Mouse (Mus musculus): ENCODE results near the gene Ncor2.

Gene Ncor2

GRCm38 (mm10) chr5:125170107-125170842 lies 8.7 kb downstream of the Ncor2 start:
- no peak for DNase-seq (ENCODE audit: low read depth)

GRCm38 (mm10) chr5:125168101-125168500 lies 10.9 kb downstream of the Ncor2 start:
- DNase-seq (ENCODE audit: low read depth) = no peak

GRCm38 (mm10) chr5:125167524-125167923 lies 11.5 kb downstream of the Ncor2 start:
- DNase-seq (ENCODE audit: low read depth) = no peak

- DNase-seq (ENCODE audit: low read depth) = no peak
These were observed 13.0 kb downstream of the Ncor2 start for GRCm38 (mm10) chr5:125165993-125166392.

GRCm38 (mm10) chr5:125164465-125165167 lies 14.4 kb downstream of the Ncor2 start:
- DNase-seq (ENCODE audit: low read depth) = no peak

- DNase-seq (ENCODE audit: low read depth) = no peak
These were observed 15.5 kb downstream of the Ncor2 start for GRCm38 (mm10) chr5:125163441-125164050.

GRCm38 (mm10) chr5:125162461-125162860 lies 16.6 kb downstream of the Ncor2 start:
- DNase-seq (ENCODE audit: low read depth) = no peak

GRCm38 (mm10) chr5:125159804-125160405 lies 19.1 kb downstream of the Ncor2 start:
- DNase-seq (ENCODE audit: low read depth) = no peak

- DNase-seq (ENCODE audit: low read depth) = no peak
These were observed 19.7 kb downstream of the Ncor2 start for GRCm38 (mm10) chr5:125159293-125159692.

GRCm38 (mm10) chr5:125158232-125158961 lies 20.6 kb downstream of the Ncor2 start:
- DNase-seq (ENCODE audit: low read depth) = peak; percentile 66

- no peak for DNase-seq (ENCODE audit: low read depth)
These were observed 21.5 kb downstream of the Ncor2 start for GRCm38 (mm10) chr5:125157375-125158033.

- DNase-seq (ENCODE audit: low read depth) = no peak
These were observed 22.4 kb downstream of the Ncor2 start for GRCm38 (mm10) chr5:125156418-125157205.

GRCm38 (mm10) chr5:125155451-125155850 lies 23.6 kb downstream of the Ncor2 start:
- no peak for DNase-seq (ENCODE audit: low read depth)

- no peak for DNase-seq (ENCODE audit: low read depth)
These were observed 24.0 kb downstream of the Ncor2 start for GRCm38 (mm10) chr5:125154989-125155388.

- DNase-seq (ENCODE audit: low read depth) = no peak
These were observed 24.8 kb downstream of the Ncor2 start for GRCm38 (mm10) chr5:125154178-125154577.

GRCm38 (mm10) chr5:125153201-125153816 lies 25.7 kb downstream of the Ncor2 start:
- DNase-seq (ENCODE audit: low read depth) = no peak

GRCm38 (mm10) chr5:125151872-125152534 lies 27.0 kb downstream of the Ncor2 start:
- DNase-seq (ENCODE audit: low read depth) = no peak

GRCm38 (mm10) chr5:125150951-125151564 lies 28.0 kb downstream of the Ncor2 start:
- no peak for DNase-seq (ENCODE audit: low read depth)

- no peak for DNase-seq (ENCODE audit: low read depth)
These were observed 29.9 kb downstream of the Ncor2 start for GRCm38 (mm10) chr5:125149142-125149541.
